Mouse (Mus musculus): ENCODE results near the gene 2310079G19Rik. TPM values are rescaled to one million over a fixed set of nuclear protein-coding genes. Genes with fewer than 3 reads are reported as not detected.

2310079G19Rik gene
- polyA plus RNA-seq, 1 experiment from 2014 or later: not detected

- H3K9ac ChIP-seq (replicated peaks; ENCODE audit: low read depth, low read length): no peak overlapping the region
- H3K27ac ChIP-seq (ENCODE audit: low read length): no peak overlapping the region
- no peaks in the 10 kb centered on the region for H3K9me3 ChIP-seq (ENCODE audit: control insufficient read depth, low read length)
- H3K4me3 ChIP-seq (replicated peaks; ENCODE audit: low read length): no peak overlapping the region
- H3K4me2 ChIP-seq (ENCODE audit: low read length): no peak overlapping the region
- 80% methylated on average over 4 of the region's 4 CpGs for WGBS
- H3K27me3 ChIP-seq (replicated peaks; ENCODE audit: control insufficient read depth, insufficient read depth, low read length): no peaks in the 10 kb centered on the region
- ATAC-seq: no peak
- H3K36me3 ChIP-seq (ENCODE audit: control insufficient read depth, insufficient read depth): no peaks in the 10 kb centered on the region
- H3K4me1 ChIP-seq (replicated peaks; ENCODE audit: control insufficient read depth, insufficient read depth, low read length): no peaks in the 10 kb centered on the region
Measured at GRCm38 (mm10) chr16:88631474-88631873, 4.0 kb upstream of the 2310079G19Rik start.

GRCm38 (mm10) chr16:88612712-88613111 is 14.8 kb downstream of the 2310079G19Rik start:
- no peaks in the 10 kb centered on the region for H3K9me3 ChIP-seq (ENCODE audit: control insufficient read depth, low read length)
- H3K27me3 ChIP-seq (replicated peaks; ENCODE audit: control insufficient read depth, insufficient read depth, low read length): no peaks in the 10 kb centered on the region
- no peak overlapping the region for H3K4me2 ChIP-seq (ENCODE audit: low read length)
- no peak overlapping the region for H3K27ac ChIP-seq (ENCODE audit: low read length)
- WGBS: 66% methylated on average over 4 of the region's 4 CpGs
- no peak overlapping the region for H3K4me3 ChIP-seq (replicated peaks; ENCODE audit: low read length)
- H3K9ac ChIP-seq (replicated peaks; ENCODE audit: low read depth, low read length): no peak overlapping the region
- no peak for ATAC-seq
- H3K36me3 ChIP-seq (ENCODE audit: control insufficient read depth, insufficient read depth): no peaks in the 10 kb centered on the region
- H3K4me1 ChIP-seq (replicated peaks; ENCODE audit: control insufficient read depth, insufficient read depth, low read length): no peaks in the 10 kb centered on the region

DNA sequence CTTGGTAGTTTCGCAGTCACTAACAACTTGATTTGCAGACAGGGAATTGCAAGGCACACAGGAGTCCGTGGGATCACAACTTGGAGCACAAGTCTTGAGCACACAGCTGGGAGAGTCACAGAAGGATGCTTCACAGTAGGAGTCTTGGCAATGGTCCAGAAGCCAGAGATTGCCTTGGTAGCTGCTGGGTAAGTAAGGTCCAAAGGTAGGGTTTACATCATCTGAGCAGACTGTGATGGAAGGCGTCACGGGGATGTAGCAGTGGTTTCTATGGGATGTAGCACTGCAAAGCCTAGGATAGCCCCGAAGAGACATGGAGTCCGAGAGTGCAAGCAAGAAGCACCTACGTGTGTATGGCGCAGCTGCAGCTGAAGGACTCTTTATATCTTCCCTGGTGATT is 15.5 kb downstream of the 2310079G19Rik start, which contains the start of gene Krtap24-1:
Gene Krtap24-1 (minus strand): TSS at position 358 of the 400 bp plus-strand sequence.
- ATAC-seq: no peak
- H3K27ac ChIP-seq (ENCODE audit: low read length): no peak within 1 kb of the TSS
- 93% methylated on average over 8 of the region's 8 CpGs for WGBS
- no peak within 1 kb of the TSS for H3K4me2 ChIP-seq (ENCODE audit: low read length)
- H3K4me1 ChIP-seq (replicated peaks; ENCODE audit: control insufficient read depth, insufficient read depth, low read length): no peaks in the 10 kb centered on the region
- no peak within 1 kb of the TSS for H3K9ac ChIP-seq (replicated peaks; ENCODE audit: low read depth, low read length)
- no peaks in the 10 kb centered on the region for H3K9me3 ChIP-seq (ENCODE audit: control insufficient read depth, low read length)
- no peaks in the 10 kb centered on the region for H3K36me3 ChIP-seq (ENCODE audit: control insufficient read depth, insufficient read depth)
- no peaks in the 10 kb centered on the region for H3K27me3 ChIP-seq (replicated peaks; ENCODE audit: control insufficient read depth, insufficient read depth, low read length)
- no peak within 1 kb of the TSS for H3K4me3 ChIP-seq (replicated peaks; ENCODE audit: low read length)

DNA sequence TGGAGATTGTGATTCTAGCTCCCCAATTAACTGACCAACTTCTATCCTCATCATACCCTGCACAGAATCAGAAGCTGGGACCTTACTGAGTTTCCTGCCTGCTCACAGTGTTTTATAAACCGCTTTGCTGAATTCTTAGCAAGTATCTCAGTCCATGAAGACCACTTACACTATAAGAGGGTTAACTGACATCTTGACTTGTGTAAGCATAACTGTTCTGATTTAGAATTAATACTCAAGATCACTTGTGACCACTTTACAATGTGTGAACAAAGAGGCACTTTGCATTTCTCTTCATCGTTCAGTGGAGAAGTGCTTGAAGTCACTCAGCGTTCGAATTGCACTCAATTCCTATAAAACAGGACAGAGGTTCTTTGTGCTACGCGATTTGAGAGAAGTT is 22.9 kb downstream of the 2310079G19Rik start:
- no peak overlapping the region for H3K4me2 ChIP-seq (ENCODE audit: low read length)
- no peaks in the 10 kb centered on the region for H3K9me3 ChIP-seq (ENCODE audit: control insufficient read depth, low read length)
- no peak for ATAC-seq
- H3K27me3 ChIP-seq (replicated peaks; ENCODE audit: control insufficient read depth, insufficient read depth, low read length): no peaks in the 10 kb centered on the region
- H3K4me3 ChIP-seq (replicated peaks; ENCODE audit: low read length): no peak overlapping the region
- no peak overlapping the region for H3K9ac ChIP-seq (replicated peaks; ENCODE audit: low read depth, low read length)
- no peak overlapping the region for H3K27ac ChIP-seq (ENCODE audit: low read length)
- WGBS: 73% methylated on average over 6 of the region's 6 CpGs
- H3K4me1 ChIP-seq (replicated peaks; ENCODE audit: control insufficient read depth, insufficient read depth, low read length): no peaks in the 10 kb centered on the region
- H3K36me3 ChIP-seq (ENCODE audit: control insufficient read depth, insufficient read depth): no peaks in the 10 kb centered on the region

- Histone ChIP-seq H3K4me3 (replicated peaks; ENCODE audit: low read length) (no peak overlapping the region), H3K9me3 (ENCODE audit: control insufficient read depth, low read length) (no peaks in the 10 kb centered on the region), H3K4me1 (replicated peaks; ENCODE audit: control insufficient read depth, insufficient read depth, low read length) (no peaks in the 10 kb centered on the region), H3K27me3 (replicated peaks; ENCODE audit: control insufficient read depth, insufficient read depth, low read length) (no peaks in the 10 kb centered on the region), H3K36me3 (ENCODE audit: control insufficient read depth, insufficient read depth) (no peaks in the 10 kb centered on the region), H3K27ac (ENCODE audit: low read length) (no peak overlapping the region), H3K4me2 (ENCODE audit: low read length) (no peak overlapping the region), H3K9ac (replicated peaks; ENCODE audit: low read depth, low read length) (no peak overlapping the region)
- ATAC-seq: no peak
- 40% methylated on average over 1 of the region's 1 CpGs for WGBS
Measured at GRCm38 (mm10) chr16:88602464-88602863, 25.0 kb downstream of the 2310079G19Rik start.

- WGBS: 85% methylated on average over 8 of the region's 8 CpGs
Measured at GRCm38 (mm10) chr16:88600303-88600702, 27.2 kb downstream of the 2310079G19Rik start.

DNA sequence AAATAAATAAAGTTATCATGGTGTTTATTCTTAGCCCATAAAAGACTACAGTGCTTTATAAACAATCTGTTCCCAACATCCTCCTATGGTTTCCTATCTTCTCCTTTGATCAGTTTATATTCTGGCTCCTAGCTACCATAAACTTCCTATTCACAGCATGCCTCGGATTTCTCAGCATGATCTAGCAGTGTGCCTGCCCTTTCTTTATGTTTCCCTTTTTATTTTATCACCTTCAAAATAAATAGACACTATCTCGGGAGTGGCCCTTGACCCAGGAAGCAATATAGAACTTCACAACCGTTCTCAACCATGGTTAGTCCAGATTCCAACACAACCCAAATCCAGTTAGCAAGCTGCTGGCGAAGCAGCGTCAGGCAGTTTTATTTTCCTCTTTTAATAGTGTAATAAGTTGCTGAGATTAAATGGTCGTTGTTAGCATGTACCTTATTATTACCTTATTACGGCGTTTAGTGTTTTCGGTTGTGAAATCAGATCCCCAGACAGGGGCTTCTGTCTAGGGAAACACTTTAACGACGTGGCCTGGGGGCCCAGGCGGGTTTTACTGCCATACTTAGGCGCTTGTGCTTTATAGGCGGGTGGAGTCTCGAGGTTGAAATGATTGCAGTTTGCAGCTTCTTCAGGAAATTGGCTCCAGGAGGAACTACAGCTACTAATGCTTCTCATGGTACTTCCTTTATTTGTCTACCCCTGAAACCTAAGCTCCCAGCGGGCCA is 27.8 kb downstream of the 2310079G19Rik start:
- H3K4me2 ChIP-seq (ENCODE audit: low read length): no peak overlapping the region
- H3K36me3 ChIP-seq (ENCODE audit: control insufficient read depth, insufficient read depth): no peaks in the 10 kb centered on the region
- no peak for ATAC-seq
- H3K9me3 ChIP-seq (ENCODE audit: control insufficient read depth, low read length): no peaks in the 10 kb centered on the region
- 62% methylated on average over 16 of the region's 16 CpGs for WGBS
- H3K27me3 ChIP-seq (replicated peaks; ENCODE audit: control insufficient read depth, insufficient read depth, low read length): no peaks in the 10 kb centered on the region
- H3K4me3 ChIP-seq (replicated peaks; ENCODE audit: low read length): no peak overlapping the region
- H3K9ac ChIP-seq (replicated peaks; ENCODE audit: low read depth, low read length): no peak overlapping the region
- H3K4me1 ChIP-seq (replicated peaks; ENCODE audit: control insufficient read depth, insufficient read depth, low read length): no peaks in the 10 kb centered on the region
- H3K27ac ChIP-seq (ENCODE audit: low read length): no peak overlapping the region

More at GRCm38 (mm10) chr16:88600303-88600702, 27.2 kb downstream of the 2310079G19Rik start:
- H3K9ac ChIP-seq (replicated peaks; ENCODE audit: low read depth, low read length): no peak overlapping the region
- H3K36me3 ChIP-seq (ENCODE audit: control insufficient read depth, insufficient read depth): no peaks in the 10 kb centered on the region
- no peak overlapping the region for H3K4me2 ChIP-seq (ENCODE audit: low read length)
- H3K27ac ChIP-seq (ENCODE audit: low read length): no peak overlapping the region
- H3K9me3 ChIP-seq (ENCODE audit: control insufficient read depth, low read length): no peaks in the 10 kb centered on the region
- H3K27me3 ChIP-seq (replicated peaks; ENCODE audit: control insufficient read depth, insufficient read depth, low read length): no peaks in the 10 kb centered on the region
- no peak overlapping the region for H3K4me3 ChIP-seq (replicated peaks; ENCODE audit: low read length)
- H3K4me1 ChIP-seq (replicated peaks; ENCODE audit: control insufficient read depth, insufficient read depth, low read length): no peaks in the 10 kb centered on the region
- ATAC-seq: no peak

- Histone ChIP-seq H3K9me3 (ENCODE audit: control insufficient read depth, low read length) (no peaks in the 10 kb centered on the region), H3K4me3 (replicated peaks; ENCODE audit: low read length) (no peak overlapping the region), H3K9ac (replicated peaks; ENCODE audit: low read depth, low read length) (no peak overlapping the region), H3K27me3 (replicated peaks; ENCODE audit: control insufficient read depth, insufficient read depth, low read length) (no peaks in the 10 kb centered on the region), H3K4me2 (ENCODE audit: low read length) (no peak overlapping the region), H3K4me1 (replicated peaks; ENCODE audit: control insufficient read depth, insufficient read depth, low read length) (no peaks in the 10 kb centered on the region), H3K36me3 (ENCODE audit: control insufficient read depth, insufficient read depth) (no peaks in the 10 kb centered on the region), H3K27ac (ENCODE audit: low read length) (no peak overlapping the region)
- ATAC-seq: no peak
Measured at GRCm38 (mm10) chr16:88592758-88593157, 34.7 kb downstream of the 2310079G19Rik start.

- Histone ChIP-seq H3K27me3 (replicated peaks; ENCODE audit: control insufficient read depth, insufficient read depth, low read length) (no peaks in the 10 kb centered on the region), H3K9me3 (ENCODE audit: control insufficient read depth, low read length) (no peaks in the 10 kb centered on the region), H3K4me2 (ENCODE audit: low read length) (no peak overlapping the region), H3K4me1 (replicated peaks; ENCODE audit: control insufficient read depth, insufficient read depth, low read length) (no peaks in the 10 kb centered on the region), H3K27ac (ENCODE audit: low read length) (no peak overlapping the region), H3K36me3 (ENCODE audit: control insufficient read depth, insufficient read depth) (no peaks in the 10 kb centered on the region), H3K9ac (replicated peaks; ENCODE audit: low read depth, low read length) (no peak overlapping the region), H3K4me3 (replicated peaks; ENCODE audit: low read length) (no peak overlapping the region)
- ATAC-seq: no peak
- WGBS: 92% methylated on average over 9 of the region's 9 CpGs
Measured at GRCm38 (mm10) chr16:88583338-88583737, 44.1 kb downstream of the 2310079G19Rik start.
